Mouse (Mus musculus) erythroid progenitor cell, adult 5-6 weeks (primary cell): ENCODE measurements at regions not wholly inside any gene's neighbourhood (a gene's known extent, or its start where the extent isn't known, plus 50 kb on each side); places are given as distances from the start of the nearest gene placed in this dataset.

Experiments used
- ATAC-seq: replicated peaks from 2 replicates; pipeline ENCODE4 v1.8.0; 2016; ENCODE audit warnings: moderate number of reproducible peaks, mild to moderate bottlenecking, moderate TSS enrichment, inconsistent platforms; ENCODE audit not compliant: poor library complexity, low FRiP score, severe bottlenecking

DNA sequence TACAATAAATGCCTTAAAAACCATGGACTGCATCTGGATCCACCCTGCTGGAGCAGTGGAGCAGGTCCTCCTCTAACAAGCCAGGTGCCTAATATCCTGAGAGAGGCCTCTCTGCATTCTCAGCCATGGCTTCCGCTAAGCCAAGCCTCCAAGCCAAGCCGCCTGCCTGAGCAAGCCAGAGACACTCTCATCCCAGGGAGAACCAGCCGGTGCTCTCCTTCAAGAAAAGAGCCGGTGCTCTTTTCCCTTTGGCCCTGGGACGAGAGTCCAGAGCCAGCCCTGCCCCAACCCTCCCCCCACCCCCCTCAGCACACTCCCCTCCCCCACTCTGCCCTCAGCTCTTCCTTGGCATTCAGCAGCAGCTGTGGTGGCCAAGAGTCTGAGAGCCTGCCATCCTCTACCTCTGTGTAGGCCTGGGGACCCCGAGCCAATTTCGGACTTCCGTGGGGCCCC is 56.3 kb upstream of the Cep85l start:
- ATAC-seq: no peak

- ATAC-seq: peak; percentile 69
Measured at GRCm38 (mm10) chr10:53435181-53435874, 55.6 kb upstream of the Cep85l start.

DNA sequence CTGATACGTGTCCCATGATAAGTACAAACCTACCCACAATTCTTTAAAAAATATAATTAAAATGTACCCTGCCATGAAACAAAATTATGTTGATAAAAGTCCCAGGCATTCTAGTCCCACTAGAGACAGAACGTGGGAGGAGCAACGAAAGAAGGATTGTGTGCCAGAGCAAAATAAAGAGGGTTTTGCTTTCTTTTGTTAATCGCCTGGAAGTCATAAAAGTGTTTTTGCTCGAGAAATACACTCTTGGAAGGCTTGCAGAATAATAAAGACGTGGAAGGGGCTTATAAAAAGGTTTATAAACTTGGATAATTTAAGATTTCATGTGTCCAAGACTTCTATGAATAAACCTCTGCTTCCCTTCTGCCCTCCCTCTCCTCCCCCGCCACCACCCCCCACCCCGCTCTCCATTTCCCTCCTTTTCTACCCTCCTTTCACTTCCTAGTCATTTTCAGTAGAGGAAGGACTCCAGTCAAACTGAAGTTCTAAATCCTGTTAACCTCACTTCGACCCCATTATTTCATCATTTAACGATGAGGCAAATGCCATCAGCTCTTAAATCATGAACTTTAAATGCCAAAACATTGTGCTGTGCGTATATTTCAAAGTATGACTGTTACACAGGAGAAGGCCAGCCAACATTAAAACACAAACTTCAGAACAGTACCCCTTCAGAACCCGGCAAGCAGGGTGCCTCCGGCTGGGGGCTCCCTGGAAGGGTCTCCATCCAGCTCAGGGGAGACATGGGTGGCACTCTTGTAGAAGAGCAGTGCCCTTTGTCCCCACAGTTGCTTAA is 54.8 kb upstream of the Cep85l start:
- no peak for ATAC-seq

DNA sequence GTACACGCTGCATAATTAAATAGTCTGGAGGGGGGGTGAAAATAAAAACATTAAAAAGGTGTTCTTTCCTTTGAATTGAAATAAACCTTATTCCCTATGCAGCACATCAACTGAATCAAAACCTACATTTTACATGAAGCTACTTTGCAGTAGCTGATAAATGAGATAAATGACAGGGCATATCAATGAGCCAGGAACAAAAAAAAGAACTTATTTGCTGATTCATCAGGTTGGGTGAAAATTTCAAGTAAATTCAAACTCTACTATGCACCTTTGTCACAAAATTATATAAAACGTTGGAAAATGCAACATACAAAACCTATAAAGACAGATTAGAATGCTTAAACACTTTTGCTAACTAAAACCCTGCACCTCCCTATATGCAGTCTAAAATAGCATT is 53.0 kb upstream of the Cep85l start:
- ATAC-seq: no peak

DNA sequence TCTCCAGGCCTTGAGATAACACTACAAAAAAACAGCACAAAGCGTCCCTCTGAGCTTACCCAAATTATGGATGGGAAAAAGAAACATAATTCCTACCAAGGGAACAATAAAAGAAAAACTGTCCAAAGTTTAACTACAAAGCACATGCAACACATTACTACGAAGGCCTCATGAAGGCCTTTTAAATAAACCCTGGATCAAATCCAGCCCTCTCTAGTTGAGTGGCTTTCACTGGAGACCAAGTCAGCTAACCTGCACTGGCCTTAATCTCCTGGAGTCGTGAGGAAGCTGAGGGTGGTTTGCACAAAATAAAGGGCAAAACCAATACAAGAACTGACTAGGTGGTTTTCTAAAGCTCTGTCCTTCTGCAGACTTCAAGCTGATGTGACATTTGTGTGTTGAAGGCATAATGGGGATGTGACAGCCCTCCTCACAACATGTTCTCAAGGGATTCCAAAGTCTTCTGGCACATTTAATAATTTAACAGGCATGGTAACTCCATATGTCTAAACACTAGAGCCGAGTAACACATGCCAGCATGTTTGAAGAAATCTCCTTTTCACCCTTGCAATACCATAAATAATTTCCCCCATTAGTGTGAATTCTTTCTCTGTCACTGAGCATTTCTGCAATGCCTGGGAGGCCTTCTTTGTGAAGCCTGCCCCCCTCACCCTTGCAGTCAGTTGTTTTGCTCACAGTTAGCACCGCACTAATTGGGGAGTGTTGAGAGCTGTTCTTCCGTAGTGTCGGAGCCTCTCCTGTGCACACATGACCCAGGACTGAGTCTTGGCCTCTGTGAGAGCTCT is 50.0 kb upstream of the Cep85l start:
- ATAC-seq: no peak
